Mouse (Mus musculus) adrenal gland, postnatal 36 days (tissue): ENCODE data around the gene Gm27179. TPM values are rescaled to one million over a fixed set of nuclear protein-coding genes. Genes with fewer than 3 reads are reported as not detected.
"Not testable (repeated sequence)": the region's sequence is repeated elsewhere in the genome, so short reads cannot be mapped to it uniquely, and the experiment has no call there.

Source experiments
- DNase-seq, 2 experiments: peaks; one replicate each; pipeline ENCODE4 v3.0.0; 2021; ENCODE audit warnings: mixed read lengths in 1 of 2
- total RNA-seq, 2 experiments: library from RNA; stranded (reverse); gene quantifications; 2 replicates each; pipeline ENCODE4 v1.2.3; 2021

Gm27179 gene
- total RNA-seq, 2 experiments from 2014 or later, result not detected

DNA sequence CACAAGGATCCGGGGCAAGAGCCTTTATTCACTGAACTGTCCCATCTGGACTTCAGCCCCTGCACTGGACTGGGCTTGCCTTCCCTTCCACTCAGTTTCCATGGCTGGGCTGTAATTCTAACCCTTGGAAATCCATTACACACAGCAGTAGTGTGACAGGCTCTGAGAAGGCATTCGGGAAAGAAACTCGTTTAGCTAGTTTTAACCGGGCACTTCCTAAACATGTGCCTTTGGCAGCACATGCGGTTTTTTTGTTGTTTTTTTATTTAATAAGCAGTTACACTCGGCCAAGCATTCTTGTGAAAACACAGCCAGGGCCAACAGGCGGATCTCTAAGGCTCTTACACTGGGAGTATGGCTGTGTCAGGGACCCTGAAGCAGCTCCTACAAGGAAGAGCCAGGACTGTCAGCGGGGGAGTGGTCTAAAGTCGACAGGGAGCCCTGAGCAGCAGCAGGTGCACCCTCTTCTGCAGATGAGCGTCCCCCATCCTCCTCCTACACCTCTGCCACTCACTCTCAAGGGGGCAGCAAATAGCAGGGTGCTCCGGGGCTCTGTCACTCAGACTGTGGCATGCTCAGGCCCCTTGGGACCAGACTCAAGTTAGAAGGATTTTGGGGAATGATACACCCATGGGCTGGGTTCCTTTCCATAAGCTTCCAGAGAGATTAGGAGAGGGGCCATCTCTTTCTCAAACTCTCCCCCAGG, 38.3 kb downstream of the Gm27179 start:
- DNase-seq, result not testable (repeated sequence)

DNA sequence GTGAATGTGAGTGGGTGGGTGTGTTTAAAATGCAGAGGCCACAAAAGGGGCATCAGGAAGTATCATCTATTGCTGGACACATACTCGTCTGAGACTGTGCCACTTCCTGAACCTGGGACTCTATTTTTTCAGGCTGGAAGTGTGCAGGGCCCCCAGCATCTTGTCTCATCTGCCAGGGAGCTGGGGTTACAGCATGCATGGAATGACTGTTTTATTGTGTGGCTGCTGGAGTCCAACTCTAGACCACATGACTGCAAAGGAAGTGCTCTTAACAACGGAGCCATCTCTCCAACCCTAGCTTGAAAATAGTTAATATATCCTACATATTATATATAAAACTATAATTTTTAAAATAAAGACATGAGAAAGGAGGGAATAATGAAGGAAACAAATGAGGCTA, 39.0 kb downstream of the Gm27179 start:
- DNase-seq, result not testable (repeated sequence)

DNA sequence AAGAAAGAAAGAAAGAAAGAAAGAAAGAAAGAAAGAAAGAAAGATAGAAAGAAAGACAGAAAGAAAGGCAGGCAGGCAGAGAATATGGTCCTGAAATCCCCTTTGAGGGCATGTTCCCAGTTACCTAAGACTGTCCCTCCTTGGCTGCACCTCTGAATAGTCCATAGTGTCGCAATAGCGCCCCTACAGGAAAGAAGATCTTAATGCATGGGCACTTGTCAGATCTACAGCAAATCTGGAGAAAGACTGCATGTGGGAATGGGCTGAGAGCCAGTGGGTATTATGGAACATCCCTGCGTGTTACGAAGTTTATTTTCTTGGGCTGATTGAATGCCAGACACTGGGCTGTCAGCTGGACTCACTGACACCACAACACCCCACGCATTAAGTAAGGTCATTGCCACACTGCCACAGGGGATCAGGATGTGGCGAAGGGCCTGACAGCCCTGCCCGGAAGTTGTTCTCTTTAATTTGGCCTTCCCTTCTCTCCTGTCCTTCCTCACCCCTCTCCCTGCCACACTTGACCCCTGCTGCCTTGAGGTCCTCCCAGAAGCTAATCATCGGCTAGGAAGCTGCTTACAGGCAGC, 42.1 kb downstream of the Gm27179 start:
- DNase-seq, result not testable (repeated sequence)

DNA sequence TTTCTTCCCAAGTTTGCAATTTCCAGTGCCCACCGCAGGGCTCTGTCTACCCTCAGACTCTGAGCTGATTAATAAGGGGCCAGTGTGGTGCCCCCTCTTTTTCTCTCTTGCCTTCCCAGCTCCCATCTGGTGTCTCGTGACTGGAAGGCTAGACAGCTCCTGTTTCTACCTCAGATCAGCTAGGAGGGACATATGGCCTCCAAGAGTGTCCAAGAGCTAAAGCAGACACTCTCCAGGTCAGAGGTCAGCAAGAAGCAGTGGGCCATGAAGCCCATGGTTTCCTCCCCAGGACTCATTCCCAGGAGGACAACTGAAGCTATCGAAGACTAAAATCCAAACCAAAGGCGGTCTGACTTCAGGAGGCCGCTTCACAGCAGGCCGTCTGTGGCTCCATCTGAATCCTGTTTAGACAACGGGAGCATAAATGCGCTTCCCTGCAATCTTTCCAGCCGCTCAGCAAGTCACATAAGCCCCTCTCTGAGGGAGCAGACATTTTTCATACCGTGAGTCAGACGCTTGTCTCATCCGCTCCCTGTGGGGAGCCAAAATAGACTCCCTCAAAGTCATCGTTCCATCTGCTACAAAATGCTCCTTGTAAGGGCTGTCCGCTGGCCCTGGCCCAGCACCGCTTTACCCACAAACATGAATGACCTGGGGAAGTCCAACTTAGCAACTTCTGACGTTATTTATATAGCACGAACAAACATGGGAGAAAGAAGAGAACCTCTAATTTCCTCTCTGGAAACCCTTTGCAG, 44.6 kb downstream of the Gm27179 start:
- not testable (repeated sequence) for DNase-seq

DNA sequence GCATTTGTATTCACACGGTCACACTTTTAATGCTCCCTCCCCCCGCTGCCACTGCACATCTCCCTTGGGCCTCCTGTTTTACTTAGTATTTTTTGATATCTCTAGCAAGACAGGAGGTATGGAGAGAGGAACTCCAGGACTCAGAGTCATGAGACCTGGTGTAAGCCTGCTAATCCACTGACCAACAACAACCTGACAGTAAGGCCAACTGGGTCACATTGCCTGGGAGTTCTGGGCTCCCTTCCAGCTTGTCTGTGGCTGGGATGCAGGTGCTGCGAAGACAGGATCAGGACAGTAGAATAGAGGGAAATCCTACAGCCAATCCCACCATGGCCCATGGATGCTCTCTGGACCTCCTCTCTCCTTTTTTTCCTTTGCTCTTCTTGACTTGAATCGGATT, 47.9 kb downstream of the Gm27179 start:
- DNase-seq, result not testable (repeated sequence)

Other genes with a start within 250 kb of the Gm27179 start
- not detected for gene Synb, start 218.2 kb downstream of the Gm27179 start, total RNA-seq
- 1 to 10 TPM; 6.7 to 8.8 TPM for gene Gm16867, start 9.2 kb downstream of the Gm27179 start, total RNA-seq
- 10 to 100 TPM; 52.4 to 69.2 TPM for gene Entpd4b, start 42.9 kb upstream of the Gm27179 start, total RNA-seq